Mouse (Mus musculus): Measurements from ENCODE around the gene Dctn2. TPM values are rescaled to one million over a fixed set of nuclear protein-coding genes. Genes with fewer than 3 reads are reported as not detected.

The Dctn2 gene
- polyA plus RNA-seq, 1 experiment from 2014 or later, result 255 TPM

- WGBS, result 47% methylated on average over 9 of the region's 9 CpGs
- peaks cover 80% of the 10 kb centered on the region for H3K36me3 ChIP-seq
- 0 out of 2 replicates have a peak overlapping the region, but pooled peaks have one; percentile 0 for H3K4me3 ChIP-seq
Measured at GRCm38 (mm10) chr10:127236541-127236940, 29.6 kb upstream of the Dctn2 start.

GRCm38 (mm10) chr10:127238241-127238824, 27.8 kb upstream of the Dctn2 start:
- Histone ChIP-seq H3K27ac (no peak overlapping the region), H3K36me3 (peaks cover 88% of the 10 kb centered on the region), H3K4me1 (replicated peaks) (peaks cover 25% of the 10 kb centered on the region), H3K27me3 (ENCODE audit: insufficient read depth, poor library complexity, severe bottlenecking) (peaks cover 10% of the 10 kb centered on the region; the same call in 1 of the 2 replicates), H3K4me3 (no peak overlapping the region), H3K9me3 (no peaks in the 10 kb centered on the region)
- 69% methylated on average over 18 of the region's 18 CpGs for WGBS
- DNase-seq (ENCODE audit: low spot score), result no peak

More at GRCm38 (mm10) chr10:127236541-127236940, 29.6 kb upstream of the Dctn2 start:
- no peaks in the 10 kb centered on the region for H3K9me3 ChIP-seq
- DNase-seq (ENCODE audit: low spot score), result peak; percentile 14
- H3K27me3 ChIP-seq (ENCODE audit: insufficient read depth, poor library complexity, severe bottlenecking), result peaks cover 10% of the 10 kb centered on the region; the same call in 1 of the 2 replicates
- no peak overlapping the region; the same call in 1 of the 2 replicates for H3K27ac ChIP-seq
- peaks cover 27% of the 10 kb centered on the region for H3K4me1 ChIP-seq (replicated peaks)

DNA sequence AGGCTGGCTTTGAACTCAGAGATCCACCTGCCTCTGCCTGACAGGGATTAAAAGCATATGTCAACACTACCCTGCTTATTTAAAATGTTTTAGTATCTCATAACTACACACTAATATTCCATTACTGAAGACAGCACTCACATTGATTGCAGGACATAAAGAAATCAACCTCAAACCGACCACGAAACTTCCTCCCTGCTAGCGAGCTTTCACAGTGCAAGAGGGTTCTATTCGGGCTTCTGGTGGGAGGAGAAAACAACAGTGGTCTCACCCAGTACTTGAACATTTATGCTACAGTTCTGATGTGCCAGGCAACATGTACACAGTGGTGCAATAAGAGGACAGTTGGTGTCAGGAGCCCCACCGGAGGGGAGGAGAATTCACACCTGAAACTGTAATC, 15.4 kb upstream of the Dctn2 start:
- peaks cover 20% of the 10 kb centered on the region for H3K36me3 ChIP-seq
- H3K4me3 ChIP-seq, result no peak overlapping the region
- H3K9me3 ChIP-seq, result no peaks in the 10 kb centered on the region
- H3K27me3 ChIP-seq (ENCODE audit: insufficient read depth, poor library complexity, severe bottlenecking), result no peaks in the 10 kb centered on the region
- 84% methylated on average over 5 of the region's 5 CpGs for WGBS
- no peak for DNase-seq (ENCODE audit: low spot score)
- peaks cover under 1% of the 10 kb centered on the region; the same call in 1 of the 2 replicates for H3K4me1 ChIP-seq (replicated peaks)
- no peak overlapping the region for H3K27ac ChIP-seq

- 25% methylated on average over 14 of the region's 14 CpGs for WGBS
- peak overlapping the region; percentile 39 for H3K4me3 ChIP-seq
- peak; percentile 74 for DNase-seq (ENCODE audit: low spot score)
- H3K4me1 ChIP-seq (replicated peaks), result peaks cover 34% of the 10 kb centered on the region
- no peak overlapping the region for H3K27ac ChIP-seq
- H3K9me3 ChIP-seq, result no peaks in the 10 kb centered on the region
- H3K36me3 ChIP-seq, result no peaks in the 10 kb centered on the region
- no peaks in the 10 kb centered on the region for H3K27me3 ChIP-seq (ENCODE audit: insufficient read depth, poor library complexity, severe bottlenecking)
Measured at GRCm38 (mm10) chr10:127255625-127256345, 10.4 kb upstream of the Dctn2 start.

DNA sequence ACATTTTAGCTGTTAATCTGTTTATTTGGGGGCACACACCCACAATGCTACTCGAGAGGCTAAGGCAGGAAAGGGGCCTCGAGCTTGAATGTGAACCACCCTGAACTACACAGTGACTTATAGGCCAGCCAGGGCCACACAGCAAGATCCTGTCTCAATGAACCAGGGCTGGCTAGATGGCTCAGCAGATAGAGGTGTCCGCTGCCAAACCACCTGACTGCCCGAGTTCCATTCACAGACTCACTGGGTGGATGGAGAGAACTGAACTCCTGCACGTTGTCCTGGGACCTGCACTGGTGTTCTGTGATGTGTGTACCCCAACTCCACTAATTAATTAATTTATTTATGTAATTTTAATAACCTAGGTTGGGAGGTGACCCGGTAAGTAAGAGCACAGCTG, 8.4 kb upstream of the Dctn2 start:
- H3K4me1 ChIP-seq (replicated peaks), result peaks cover 50% of the 10 kb centered on the region
- H3K27ac ChIP-seq, result no peak overlapping the region
- H3K4me3 ChIP-seq, result no peak overlapping the region
- WGBS, result 85% methylated on average over 6 of the region's 6 CpGs
- DNase-seq (ENCODE audit: low spot score), result no peak
- H3K27me3 ChIP-seq (ENCODE audit: insufficient read depth, poor library complexity, severe bottlenecking), result peaks cover 18% of the 10 kb centered on the region
- no peaks in the 10 kb centered on the region for H3K36me3 ChIP-seq
- H3K9me3 ChIP-seq, result no peaks in the 10 kb centered on the region

DNA sequence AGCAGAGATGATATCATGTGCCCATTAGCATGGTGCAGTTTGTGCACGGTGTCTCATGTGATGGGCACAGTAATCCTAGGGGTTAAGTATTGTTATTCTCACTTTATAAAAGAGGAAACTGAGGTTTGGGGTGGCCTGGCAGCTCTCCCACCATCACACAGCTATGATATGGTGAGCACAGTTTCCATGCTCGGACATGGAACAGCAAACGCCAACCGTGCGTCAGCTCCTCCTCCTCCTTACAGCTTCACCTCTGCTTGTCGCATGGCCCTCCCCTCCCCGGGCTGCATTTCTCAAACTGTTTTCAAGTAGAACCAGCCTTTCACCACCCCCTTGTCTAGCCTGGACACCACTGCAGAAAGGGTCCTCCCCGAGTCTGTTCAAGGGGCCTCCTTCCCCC, 7.7 kb upstream of the Dctn2 start:
- Histone ChIP-seq H3K36me3 (no peaks in the 10 kb centered on the region), H3K27ac (0 out of 2 replicates have a peak overlapping the region, but pooled peaks have one; percentile 76), H3K4me1 (replicated peaks) (peaks cover 56% of the 10 kb centered on the region), H3K4me3 (peak overlapping the region; percentile 22; the same call in 1 of the 2 replicates), H3K27me3 (ENCODE audit: insufficient read depth, poor library complexity, severe bottlenecking) (peaks cover 25% of the 10 kb centered on the region), H3K9me3 (no peaks in the 10 kb centered on the region)
- no peak for DNase-seq (ENCODE audit: low spot score)
- 84% methylated on average over 8 of the region's 8 CpGs for WGBS

GRCm38 (mm10) chr10:127261706-127262547, 4.2 kb upstream of the Dctn2 start:
- H3K27ac ChIP-seq, result peak overlapping the region; percentile 85
- WGBS, result 64% methylated on average over 15 of the region's 15 CpGs

GRCm38 (mm10) chr10:127262548-127263398, 3.4 kb upstream of the Dctn2 start, which contains the start of gene Kif5a:
Kif5a (minus strand) TSS chr10:127263348.
- Histone ChIP-seq H3K36me3 (no peaks in the 10 kb centered on the region), H3K4me3 (peak within 1 kb of the TSS; percentile 63), H3K4me1 (replicated peaks) (peaks cover 68% of the 10 kb centered on the region), H3K27ac (peak within 1 kb of the TSS; percentile 85), H3K9me3 (no peaks in the 10 kb centered on the region), H3K27me3 (ENCODE audit: insufficient read depth, poor library complexity, severe bottlenecking) (peaks cover 42% of the 10 kb centered on the region)
- WGBS, result under 1% methylated on average over 53 of the region's 53 CpGs
- DNase-seq (ENCODE audit: low spot score), result peak; percentile 62

More at GRCm38 (mm10) chr10:127261706-127262547, 4.2 kb upstream of the Dctn2 start:
- no peak for DNase-seq (ENCODE audit: low spot score)
- Histone ChIP-seq H3K4me1 (replicated peaks) (peaks cover 60% of the 10 kb centered on the region), H3K36me3 (no peaks in the 10 kb centered on the region), H3K9me3 (no peaks in the 10 kb centered on the region), H3K4me3 (peak overlapping the region; percentile 63), H3K27me3 (ENCODE audit: insufficient read depth, poor library complexity, severe bottlenecking) (peaks cover 42% of the 10 kb centered on the region)

DNA sequence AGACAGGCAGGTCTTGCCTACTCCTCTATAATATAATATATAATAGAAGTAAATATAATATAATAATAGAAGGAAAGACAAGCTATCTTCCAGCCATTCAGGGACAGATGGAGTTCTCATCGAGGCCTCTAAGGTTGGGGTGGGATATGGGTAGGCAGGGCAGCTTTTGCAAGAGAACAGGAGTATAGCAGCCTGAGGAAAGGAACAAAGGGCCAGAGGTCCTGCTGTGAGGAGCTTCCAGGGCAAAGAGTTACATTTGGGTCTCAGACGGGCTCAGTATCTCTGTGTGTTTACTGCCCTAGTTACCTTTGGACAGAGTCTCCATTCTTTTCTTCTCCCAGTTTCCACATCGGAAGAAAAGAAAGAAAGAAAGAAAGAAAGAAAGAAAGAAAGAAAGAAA, 2.5 kb upstream of the Dctn2 start:
- 38% methylated on average over 3 of the region's 3 CpGs for WGBS
- no peak overlapping the region for H3K27ac ChIP-seq

GRCm38 (mm10) chr10:127264336-127264735, 1.8 kb upstream of the Dctn2 start:
- Histone ChIP-seq H3K4me1 (replicated peaks) (peaks cover 68% of the 10 kb centered on the region), H3K27me3 (ENCODE audit: insufficient read depth, poor library complexity, severe bottlenecking) (peaks cover 42% of the 10 kb centered on the region), H3K27ac (no peak overlapping the region), H3K9me3 (no peaks in the 10 kb centered on the region), H3K4me3 (no peak overlapping the region), H3K36me3 (peaks cover 14% of the 10 kb centered on the region)
- DNase-seq (ENCODE audit: low spot score), result no peak
- 78% methylated on average over 8 of the region's 8 CpGs for WGBS

More for the DNA sequence above, 2.5 kb upstream of the Dctn2 start:
- Histone ChIP-seq H3K4me3 (no peak overlapping the region; the same call in 1 of the 2 replicates), H3K4me1 (replicated peaks) (peaks cover 69% of the 10 kb centered on the region), H3K27me3 (ENCODE audit: insufficient read depth, poor library complexity, severe bottlenecking) (peaks cover 42% of the 10 kb centered on the region), H3K36me3 (peaks cover 7% of the 10 kb centered on the region), H3K9me3 (no peaks in the 10 kb centered on the region)
- DNase-seq (ENCODE audit: low spot score), result no peak

- DNase-seq (ENCODE audit: low spot score), result no peak
- peaks cover 42% of the 10 kb centered on the region for H3K27me3 ChIP-seq (ENCODE audit: insufficient read depth, poor library complexity, severe bottlenecking)
- no peak overlapping the region for H3K27ac ChIP-seq
- 68% methylated on average over 4 of the region's 4 CpGs for WGBS
- no peak overlapping the region for H3K4me3 ChIP-seq
- H3K36me3 ChIP-seq, result peaks cover 18% of the 10 kb centered on the region
- H3K4me1 ChIP-seq (replicated peaks), result peaks cover 68% of the 10 kb centered on the region
- H3K9me3 ChIP-seq, result no peaks in the 10 kb centered on the region
Measured at GRCm38 (mm10) chr10:127264971-127265370, 1.2 kb upstream of the Dctn2 start.

DNA sequence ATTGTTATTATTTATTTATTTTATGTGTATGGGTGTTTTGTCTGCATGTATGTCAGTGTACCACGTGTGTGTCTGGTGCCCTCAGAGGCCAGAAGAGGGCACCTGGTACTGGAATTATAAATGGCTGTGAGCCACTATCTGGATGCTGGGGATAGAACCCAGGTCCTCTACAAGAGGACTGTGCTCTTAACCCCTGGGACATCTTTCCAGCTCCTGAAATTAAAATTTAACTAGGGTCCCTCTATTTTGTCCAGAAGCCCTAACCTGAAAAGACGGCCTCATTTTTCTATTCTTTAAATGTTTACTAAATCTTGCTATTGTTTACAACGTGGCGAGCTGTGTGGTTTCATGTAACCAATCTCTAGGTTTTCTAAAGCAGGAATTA, 449 bp upstream of the Dctn2 start:
- no peak for DNase-seq (ENCODE audit: low spot score)
- H3K4me3 ChIP-seq, result peak overlapping the region; percentile 96
- peaks cover 65% of the 10 kb centered on the region for H3K4me1 ChIP-seq (replicated peaks)

More for the DNA sequence above, 449 bp upstream of the Dctn2 start:
- 25% methylated on average over 4 of the region's 4 CpGs for WGBS
- Histone ChIP-seq H3K27ac (peak overlapping the region; percentile 98), H3K27me3 (ENCODE audit: insufficient read depth, poor library complexity, severe bottlenecking) (peaks cover 42% of the 10 kb centered on the region), H3K9me3 (no peaks in the 10 kb centered on the region), H3K36me3 (peaks cover 26% of the 10 kb centered on the region)

All from hindbrain, embryonic 10.5 days (tissue).